Mouse (Mus musculus): Measurements from ENCODE around the gene Phactr4.
A peak's percentile ranks its signal among the peaks of the same experiment; 100 is the strongest.

The Phactr4 gene

DNA sequence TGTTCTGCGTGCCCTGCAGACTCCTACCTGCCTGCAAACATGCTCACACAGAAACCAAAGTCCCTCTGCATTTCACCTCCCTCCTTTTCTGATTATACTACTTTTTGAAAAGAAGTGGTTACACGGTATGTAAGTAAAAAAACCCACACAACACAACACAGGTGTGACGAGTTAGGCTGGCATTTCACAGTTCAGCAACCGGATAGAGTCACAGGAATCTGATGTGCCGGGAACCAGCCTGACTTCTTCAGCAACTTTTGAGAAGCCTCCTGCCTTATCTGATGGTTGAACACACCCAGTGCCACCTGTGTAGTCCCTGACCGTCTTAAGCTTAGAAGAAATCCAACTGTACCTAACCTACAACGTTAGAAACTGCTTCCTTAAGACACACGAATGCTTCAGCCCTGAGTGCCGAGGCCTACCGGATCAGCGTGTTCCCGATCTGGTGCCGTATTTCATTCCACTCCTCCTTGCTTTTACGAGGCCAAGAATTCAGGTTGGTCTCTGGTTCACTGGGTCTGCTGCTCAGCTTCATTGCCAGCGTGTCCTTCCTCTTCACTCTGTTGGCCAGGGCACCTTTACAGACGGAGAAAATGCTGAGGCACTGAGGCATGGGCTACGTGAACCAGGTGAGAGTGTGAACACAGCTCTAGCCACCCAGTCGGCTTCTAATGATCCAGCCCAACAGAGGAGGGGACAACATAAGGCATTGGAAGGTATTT lies 54.6 kb downstream of the Phactr4 start:
- DNase-seq = no peak

DNA sequence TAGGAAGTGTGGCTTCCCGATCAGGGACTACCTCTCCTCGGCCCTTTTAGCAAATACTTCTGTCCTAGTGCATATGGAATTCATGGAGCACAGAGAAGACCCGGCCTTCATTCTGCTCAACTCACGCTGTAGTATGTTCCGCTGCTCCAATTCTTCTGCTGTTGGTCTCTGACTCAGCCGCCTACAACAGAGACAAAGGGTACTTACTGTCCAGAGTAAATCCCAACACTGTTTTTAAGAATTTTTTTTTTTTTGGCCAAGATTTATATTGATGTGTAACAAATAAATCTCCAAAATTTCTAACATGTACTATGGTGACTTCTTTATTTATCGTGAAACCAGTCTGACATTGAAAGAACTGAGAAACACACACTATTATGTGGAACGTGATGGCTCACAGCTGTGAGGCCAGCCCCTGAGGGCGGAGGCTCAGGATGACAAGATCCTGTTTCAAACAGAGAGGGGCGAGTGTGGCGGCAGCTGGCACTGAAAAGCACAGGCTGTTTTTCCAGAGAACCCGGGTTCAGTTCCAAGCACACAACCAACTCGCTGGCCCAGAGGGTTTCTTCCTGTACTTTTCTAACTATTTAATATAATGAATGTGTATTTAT lies 56.7 kb downstream of the Phactr4 start:
- DNase-seq = no peak

DNA sequence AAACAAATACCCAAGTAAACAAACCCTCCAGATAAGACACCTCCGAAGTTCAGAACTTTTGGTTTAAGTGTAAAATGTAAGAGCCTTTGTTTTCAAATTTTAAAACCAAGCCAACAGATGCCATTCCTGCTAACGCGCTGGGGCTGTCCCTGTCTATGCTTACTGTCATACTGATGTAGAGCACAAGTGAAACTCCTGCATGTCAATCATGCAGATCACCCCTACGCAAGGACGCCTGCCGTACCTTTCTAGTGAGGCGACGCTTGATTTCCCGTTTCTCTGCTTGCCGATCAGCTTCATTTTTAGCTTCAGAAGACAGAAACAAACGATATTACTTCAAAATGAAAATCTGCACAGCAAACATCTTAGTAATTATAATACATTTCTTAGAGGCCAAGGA lies 58.8 kb downstream of the Phactr4 start:
- DNase-seq = no peak

DNA sequence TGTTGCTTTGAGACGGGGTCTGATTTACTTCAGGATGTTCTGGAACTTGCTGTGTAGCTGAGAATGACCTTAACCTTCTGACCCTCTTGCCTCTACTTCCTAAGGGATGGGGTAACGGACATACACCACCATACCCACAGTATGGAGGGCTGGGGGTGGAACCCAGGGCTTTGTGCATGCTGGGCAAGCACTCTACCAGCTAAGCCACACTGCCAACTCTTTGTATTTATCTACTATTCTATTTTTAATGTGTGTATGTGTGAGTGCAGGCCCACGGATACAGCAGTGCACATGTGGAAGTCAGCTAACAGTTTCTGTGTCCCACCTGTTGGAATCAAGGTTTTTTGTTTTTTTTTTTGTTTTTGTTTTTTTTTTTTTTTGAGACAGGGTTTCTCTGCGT lies 62.8 kb downstream of the Phactr4 start:
- no peak for DNase-seq

- DNase-seq = peak; percentile 59
Observed at GRCm38 (mm10) chr4:132356170-132356569, 66.1 kb downstream of the Phactr4 start.

DNA sequence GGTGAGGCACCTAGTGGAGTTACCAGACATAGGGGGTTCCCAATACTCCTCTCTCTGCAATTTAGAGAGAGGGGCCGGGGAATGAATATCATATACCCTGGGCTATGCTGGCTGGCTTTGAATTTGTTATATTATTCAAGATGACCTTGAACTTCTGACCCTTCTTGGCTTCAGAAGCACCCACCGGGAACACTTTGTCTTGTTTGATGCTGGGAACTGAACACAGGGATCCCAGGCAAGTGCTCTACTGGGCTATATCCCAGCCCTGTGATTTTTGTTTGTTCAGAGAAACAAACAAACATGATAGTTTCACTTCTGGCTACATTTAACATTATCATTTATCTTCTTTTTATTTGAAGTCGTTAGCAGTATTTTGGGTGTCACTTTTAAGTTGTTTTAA lies 66.9 kb downstream of the Phactr4 start:
- DNase-seq = no peak

GRCm38 (mm10) chr4:132354571-132354970 lies 67.7 kb downstream of the Phactr4 start:
- no peak for DNase-seq

DNA sequence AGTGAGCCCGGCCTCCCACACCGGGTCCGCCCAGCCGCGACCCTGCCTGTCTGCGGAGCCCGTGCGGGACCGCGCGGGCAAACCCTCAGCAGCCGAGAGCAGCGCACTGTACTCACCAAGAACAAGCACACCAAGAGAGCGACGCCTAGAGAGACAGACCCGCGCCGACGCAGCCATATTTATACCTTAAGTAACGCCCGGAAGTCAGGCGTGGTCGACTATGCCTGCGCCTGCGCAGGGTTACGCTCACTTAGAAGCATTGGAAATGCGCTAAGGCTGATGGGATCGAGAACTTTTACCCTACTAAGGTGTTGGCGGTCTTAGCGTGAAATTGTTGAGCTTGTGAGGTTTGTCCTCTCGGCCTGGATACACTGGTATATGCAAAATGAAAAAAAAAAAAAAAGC lies 68.8 kb downstream of the Phactr4 start, which contains the start of gene Rcc1:
TSS of gene Rcc1 (minus strand) at position 125 of the 405 bp plus-strand sequence.
- peak; percentile 95 for DNase-seq

DNA sequence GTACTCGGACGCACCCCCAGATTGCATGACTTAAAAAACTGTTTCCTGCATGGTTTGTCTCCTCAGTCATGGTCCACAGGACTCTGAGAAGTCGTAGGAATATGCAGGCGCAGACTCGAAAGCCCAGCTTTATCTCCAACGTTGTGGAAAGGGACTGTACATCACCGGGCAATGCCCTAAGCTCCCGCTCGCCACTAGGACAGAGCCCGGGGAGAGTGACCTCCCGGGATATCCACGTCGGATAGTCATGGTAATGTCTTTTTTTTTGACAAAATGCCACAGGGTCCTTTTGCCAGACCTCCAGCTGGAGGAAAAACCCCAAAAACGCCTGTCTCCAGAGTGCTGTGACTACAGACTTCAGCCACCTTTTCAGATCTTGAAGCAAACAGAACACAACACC lies 69.5 kb downstream of the Phactr4 start:
- peak; percentile 15 for DNase-seq

DNA sequence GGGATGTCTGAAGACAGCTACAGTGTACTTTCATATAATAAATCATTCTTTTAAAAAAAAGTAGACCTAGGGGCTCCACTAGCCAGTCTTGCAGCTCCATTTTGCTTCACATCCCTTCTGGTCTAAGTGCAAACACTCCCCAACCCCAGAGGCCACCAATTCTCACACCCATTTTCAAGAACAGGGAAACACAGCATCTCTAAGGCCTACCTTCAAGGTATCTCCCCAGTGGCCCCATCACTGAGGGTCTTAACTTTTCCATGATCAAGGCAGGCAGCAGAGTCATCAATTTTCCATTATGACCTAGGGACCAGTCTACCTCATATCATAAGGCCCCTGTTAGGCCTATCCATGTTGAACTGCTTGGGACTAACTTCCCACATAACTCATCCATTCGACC lies 70.9 kb downstream of the Phactr4 start:
- no peak for DNase-seq

- DNase-seq = no peak
Observed at GRCm38 (mm10) chr4:132350854-132351253, 71.4 kb downstream of the Phactr4 start.

GRCm38 (mm10) chr4:132350123-132350740 lies 72.1 kb downstream of the Phactr4 start:
- no peak for DNase-seq

DNA sequence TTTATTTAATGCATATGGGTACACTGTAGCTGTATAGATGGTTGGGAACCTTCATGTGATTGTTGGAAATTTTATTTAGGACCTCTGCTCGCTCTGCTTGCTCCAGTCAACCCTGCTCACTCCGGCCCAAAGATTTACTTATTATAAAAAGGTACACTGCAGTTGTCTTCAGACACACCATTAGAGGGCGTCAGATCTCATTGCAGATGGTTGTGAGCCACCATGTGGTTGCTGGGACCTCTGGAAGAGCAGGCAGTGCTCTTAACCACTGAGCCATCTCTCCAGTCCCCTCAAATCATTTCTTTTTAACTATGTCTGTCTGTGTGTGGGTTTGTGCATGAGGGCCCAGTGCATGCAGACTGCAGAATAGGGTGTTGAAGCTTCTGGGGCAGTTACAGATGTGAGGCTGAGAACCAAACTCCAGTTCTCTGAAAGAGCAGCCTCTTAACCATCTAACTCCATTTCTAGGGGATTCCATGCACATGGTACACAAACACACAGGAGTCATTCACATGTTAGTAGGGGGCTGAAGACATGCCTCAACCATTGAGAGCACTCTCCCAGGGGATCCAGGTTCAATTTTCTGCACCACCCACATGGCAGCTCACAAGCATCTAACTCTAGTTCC lies 72.7 kb downstream of the Phactr4 start:
- DNase-seq = no peak

GRCm38 (mm10) chr4:132346661-132347060 lies 75.6 kb downstream of the Phactr4 start:
- no peak for DNase-seq

GRCm38 (mm10) chr4:132346261-132346660 lies 76.0 kb downstream of the Phactr4 start:
- DNase-seq = no peak

DNA sequence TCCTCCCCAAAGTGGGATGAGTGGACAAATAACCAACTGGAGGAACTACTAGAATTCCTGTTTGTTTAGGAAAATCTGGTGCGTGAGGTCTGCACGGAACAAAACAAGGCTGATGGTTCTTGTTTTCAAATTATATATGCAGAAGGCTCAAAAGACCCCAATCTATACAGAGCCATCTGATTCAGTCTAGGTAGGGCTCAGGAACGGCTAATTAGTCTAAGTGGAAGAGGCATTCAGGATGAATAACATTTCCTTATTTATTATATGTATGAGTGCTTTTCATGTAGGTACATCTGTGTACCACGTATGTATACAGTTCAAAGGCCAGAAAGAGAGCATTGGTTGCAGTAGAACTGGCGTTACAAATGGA lies 76.5 kb downstream of the Phactr4 start:
- no peak for DNase-seq

DNA sequence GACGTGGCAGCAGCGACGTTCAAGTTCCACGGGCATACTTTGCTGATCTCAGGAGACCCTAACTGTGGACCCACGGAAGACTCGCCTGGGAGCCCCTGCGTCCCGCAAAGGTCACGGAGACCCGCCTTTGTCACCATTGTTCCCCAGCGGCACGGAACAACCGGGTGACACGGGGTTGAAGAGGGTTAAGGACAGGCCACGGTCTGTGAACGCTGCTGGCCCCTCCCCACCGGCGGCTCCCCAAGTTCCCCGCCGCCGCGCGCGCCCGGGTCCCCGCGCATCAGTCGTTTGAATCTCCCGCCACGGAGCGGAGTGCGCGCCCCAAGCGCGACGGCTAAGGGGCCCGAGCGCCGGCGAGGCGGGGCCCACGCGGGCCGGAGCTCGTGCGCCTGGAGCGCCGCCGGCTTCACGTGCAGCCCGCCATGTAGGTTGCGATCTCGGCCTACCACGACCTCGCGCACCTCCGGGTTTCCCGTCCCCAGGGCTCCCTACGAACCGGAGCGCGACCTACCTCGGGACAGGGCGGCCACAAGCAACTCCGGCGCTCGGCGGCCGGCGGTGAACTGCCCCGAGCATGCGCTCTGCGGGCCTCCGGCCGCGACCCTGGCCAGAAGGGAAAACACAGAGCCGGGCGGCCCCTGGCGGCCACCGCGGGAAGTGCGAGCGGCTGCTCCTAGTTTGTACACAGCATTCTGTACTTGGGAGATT lies 77.0 kb downstream of the Phactr4 start:
- DNase-seq = peak; percentile 94

- DNase-seq = no peak
Observed at GRCm38 (mm10) chr4:132344403-132345134, 77.7 kb downstream of the Phactr4 start.

GRCm38 (mm10) chr4:132341451-132341850 lies 80.8 kb downstream of the Phactr4 start:
- no peak for DNase-seq

GRCm38 (mm10) chr4:132338943-132339342 lies 83.3 kb downstream of the Phactr4 start:
- no peak for DNase-seq

GRCm38 (mm10) chr4:132332880-132333279 lies 89.4 kb downstream of the Phactr4 start:
- DNase-seq = no peak

GRCm38 (mm10) chr4:132331960-132332359 lies 90.3 kb downstream of the Phactr4 start:
- no peak for DNase-seq

Measured in thymus, postnatal 14 days (tissue).